Mouse (Mus musculus): ENCODE measurements around the gene Osbpl3. TPM values are rescaled to one million over a fixed set of nuclear protein-coding genes. Genes with fewer than 3 reads are reported as not detected.

Gene Osbpl3
- polyA plus RNA-seq, 1 experiment from 2014 or later = 9.7 TPM

GRCm38 (mm10) chr6:50322631-50323030, 133.4 kb downstream of the Osbpl3 start:
- Histone ChIP-seq H3K27ac (replicated peaks; ENCODE audit: low read depth, low read length) (peak overlapping the region; percentile 48), H3K4me2 (ENCODE audit: low read depth, low read length) (no peak overlapping the region), H3K9ac (ENCODE audit: low read depth, low read length) (no peak overlapping the region), H3K4me1 (ENCODE audit: control insufficient read depth, insufficient read depth, low read length) (0 out of 2 replicates have a peak, but pooled peaks cover 5% of the 10 kb centered on the region), H3K27me3 (replicated peaks; ENCODE audit: control insufficient read depth, insufficient read depth, low read length) (no peaks in the 10 kb centered on the region), H3K36me3 (ENCODE audit: control insufficient read depth, insufficient read depth, low read length) (0 out of 2 replicates have a peak, but pooled peaks cover 11% of the 10 kb centered on the region), H3K9me3 (ENCODE audit: control insufficient read depth, low read length) (no peaks in the 10 kb centered on the region), H3K4me3 (ENCODE audit: low read depth, low read length) (no peak overlapping the region)
- no peak for ATAC-seq (ENCODE audit: low read depth)
- WGBS = 40% methylated on average over 9 of the region's 9 CpGs
- no peak for DNase-seq (ENCODE audit: low spot score)

- ATAC-seq (ENCODE audit: low read depth) = no peak
- H3K27ac ChIP-seq (replicated peaks; ENCODE audit: low read depth, low read length) = no peak overlapping the region
- DNase-seq (ENCODE audit: low spot score) = no peak
- 0 out of 2 replicates have a peak, but pooled peaks cover 5% of the 10 kb centered on the region for H3K4me1 ChIP-seq (ENCODE audit: control insufficient read depth, insufficient read depth, low read length)
- 0 out of 2 replicates have a peak, but pooled peaks cover 7% of the 10 kb centered on the region for H3K36me3 ChIP-seq (ENCODE audit: control insufficient read depth, insufficient read depth, low read length)
- H3K27me3 ChIP-seq (replicated peaks; ENCODE audit: control insufficient read depth, insufficient read depth, low read length) = no peaks in the 10 kb centered on the region
- H3K9me3 ChIP-seq (ENCODE audit: control insufficient read depth, low read length) = no peaks in the 10 kb centered on the region
- 73% methylated on average over 6 of the region's 6 CpGs for WGBS
- H3K9ac ChIP-seq (ENCODE audit: low read depth, low read length) = no peak overlapping the region
- H3K4me2 ChIP-seq (ENCODE audit: low read depth, low read length) = no peak overlapping the region
- no peak overlapping the region for H3K4me3 ChIP-seq (ENCODE audit: low read depth, low read length)
These were observed 134.3 kb downstream of the Osbpl3 start for GRCm38 (mm10) chr6:50321739-50322138.

- WGBS = 72% methylated on average over 7 of the region's 7 CpGs
- ATAC-seq (ENCODE audit: low read depth) (no peak), DNase-seq (ENCODE audit: low spot score) (no peak)
These were observed 137.3 kb downstream of the Osbpl3 start for GRCm38 (mm10) chr6:50318590-50319172.

GRCm38 (mm10) chr6:50318150-50318549, 137.9 kb downstream of the Osbpl3 start:
- no peak overlapping the region for H3K9ac ChIP-seq (ENCODE audit: low read depth, low read length)
- ATAC-seq (ENCODE audit: low read depth) = no peak
- H3K9me3 ChIP-seq (ENCODE audit: control insufficient read depth, low read length) = no peaks in the 10 kb centered on the region
- no peak overlapping the region for H3K4me2 ChIP-seq (ENCODE audit: low read depth, low read length)
- 0 out of 2 replicates have a peak, but pooled peaks cover 5% of the 10 kb centered on the region for H3K4me1 ChIP-seq (ENCODE audit: control insufficient read depth, insufficient read depth, low read length)
- DNase-seq (ENCODE audit: low spot score) = no peak
- no peak overlapping the region for H3K27ac ChIP-seq (replicated peaks; ENCODE audit: low read depth, low read length)
- H3K36me3 ChIP-seq (ENCODE audit: control insufficient read depth, insufficient read depth, low read length) = 0 out of 2 replicates have a peak, but pooled peaks cover 5% of the 10 kb centered on the region
- WGBS = 62% methylated on average over 2 of the region's 2 CpGs
- H3K27me3 ChIP-seq (replicated peaks; ENCODE audit: control insufficient read depth, insufficient read depth, low read length) = no peaks in the 10 kb centered on the region
- no peak overlapping the region for H3K4me3 ChIP-seq (ENCODE audit: low read depth, low read length)

More at GRCm38 (mm10) chr6:50318590-50319172, 137.3 kb downstream of the Osbpl3 start:
- H3K36me3 ChIP-seq (ENCODE audit: control insufficient read depth, insufficient read depth, low read length) = 0 out of 2 replicates have a peak, but pooled peaks cover 5% of the 10 kb centered on the region
- H3K4me1 ChIP-seq (ENCODE audit: control insufficient read depth, insufficient read depth, low read length) = 0 out of 2 replicates have a peak, but pooled peaks cover 5% of the 10 kb centered on the region
- H3K27me3 ChIP-seq (replicated peaks; ENCODE audit: control insufficient read depth, insufficient read depth, low read length) = no peaks in the 10 kb centered on the region
- no peak overlapping the region for H3K9ac ChIP-seq (ENCODE audit: low read depth, low read length)
- no peaks in the 10 kb centered on the region for H3K9me3 ChIP-seq (ENCODE audit: control insufficient read depth, low read length)
- H3K4me3 ChIP-seq (ENCODE audit: low read depth, low read length) = no peak overlapping the region
- no peak overlapping the region for H3K4me2 ChIP-seq (ENCODE audit: low read depth, low read length)
- no peak overlapping the region for H3K27ac ChIP-seq (replicated peaks; ENCODE audit: low read depth, low read length)

GRCm38 (mm10) chr6:50316795-50317505, 139.1 kb downstream of the Osbpl3 start:
- H3K9me3 ChIP-seq (ENCODE audit: control insufficient read depth, low read length) = no peaks in the 10 kb centered on the region
- 95% methylated on average over 7 of the region's 7 CpGs for WGBS

GRCm38 (mm10) chr6:50314406-50315071, 141.5 kb downstream of the Osbpl3 start:
- no peaks in the 10 kb centered on the region for H3K4me1 ChIP-seq (ENCODE audit: control insufficient read depth, insufficient read depth, low read length)
- H3K4me2 ChIP-seq (ENCODE audit: low read depth, low read length) = no peak overlapping the region
- H3K27ac ChIP-seq (replicated peaks; ENCODE audit: low read depth, low read length) = no peak overlapping the region
- WGBS = 63% methylated on average over 12 of the region's 12 CpGs
- no peaks in the 10 kb centered on the region for H3K27me3 ChIP-seq (replicated peaks; ENCODE audit: control insufficient read depth, insufficient read depth, low read length)
- no peaks in the 10 kb centered on the region for H3K9me3 ChIP-seq (ENCODE audit: control insufficient read depth, low read length)
- peak; percentile 45; the same call in 1 of the 2 replicates for ATAC-seq (ENCODE audit: low read depth)
- no peak overlapping the region for H3K4me3 ChIP-seq (ENCODE audit: low read depth, low read length)
- H3K36me3 ChIP-seq (ENCODE audit: control insufficient read depth, insufficient read depth, low read length) = no peaks in the 10 kb centered on the region
- DNase-seq (ENCODE audit: low spot score) = peak; percentile 30
- H3K9ac ChIP-seq (ENCODE audit: low read depth, low read length) = no peak overlapping the region

More at GRCm38 (mm10) chr6:50316795-50317505, 139.1 kb downstream of the Osbpl3 start:
- H3K9ac ChIP-seq (ENCODE audit: low read depth, low read length) = no peak overlapping the region
- 0 out of 2 replicates have a peak, but pooled peaks cover 5% of the 10 kb centered on the region for H3K36me3 ChIP-seq (ENCODE audit: control insufficient read depth, insufficient read depth, low read length)
- no peak overlapping the region for H3K4me2 ChIP-seq (ENCODE audit: low read depth, low read length)
- no peak overlapping the region for H3K4me3 ChIP-seq (ENCODE audit: low read depth, low read length)
- ATAC-seq (ENCODE audit: low read depth) (no peak), DNase-seq (ENCODE audit: low spot score) (no peak)
- H3K27ac ChIP-seq (replicated peaks; ENCODE audit: low read depth, low read length) = no peak overlapping the region
- no peaks in the 10 kb centered on the region for H3K4me1 ChIP-seq (ENCODE audit: control insufficient read depth, insufficient read depth, low read length)
- H3K27me3 ChIP-seq (replicated peaks; ENCODE audit: control insufficient read depth, insufficient read depth, low read length) = no peaks in the 10 kb centered on the region

GRCm38 (mm10) chr6:50312647-50313046, 143.4 kb downstream of the Osbpl3 start:
- no peaks in the 10 kb centered on the region for H3K4me1 ChIP-seq (ENCODE audit: control insufficient read depth, insufficient read depth, low read length)
- peak; percentile 85 for DNase-seq (ENCODE audit: low spot score)
- 39% methylated on average over 4 of the region's 4 CpGs for WGBS

GRCm38 (mm10) chr6:50309019-50309418, 147.0 kb downstream of the Osbpl3 start:
- WGBS = 24% methylated on average over 6 of the region's 6 CpGs
- Histone ChIP-seq H3K4me3 (ENCODE audit: low read depth, low read length) (no peak overlapping the region), H3K27ac (replicated peaks; ENCODE audit: low read depth, low read length) (no peak overlapping the region), H3K9me3 (ENCODE audit: control insufficient read depth, low read length) (no peaks in the 10 kb centered on the region), H3K27me3 (replicated peaks; ENCODE audit: control insufficient read depth, insufficient read depth, low read length) (no peaks in the 10 kb centered on the region), H3K4me1 (ENCODE audit: control insufficient read depth, insufficient read depth, low read length) (no peaks in the 10 kb centered on the region), H3K36me3 (ENCODE audit: control insufficient read depth, insufficient read depth, low read length) (no peaks in the 10 kb centered on the region), H3K4me2 (ENCODE audit: low read depth, low read length) (no peak overlapping the region), H3K9ac (ENCODE audit: low read depth, low read length) (no peak overlapping the region)
- DNase-seq (ENCODE audit: low spot score) = peak; percentile 67
- ATAC-seq (ENCODE audit: low read depth) = peak; percentile 34; the same call in 1 of the 2 replicates

More at GRCm38 (mm10) chr6:50312647-50313046, 143.4 kb downstream of the Osbpl3 start:
- H3K9me3 ChIP-seq (ENCODE audit: control insufficient read depth, low read length) = no peaks in the 10 kb centered on the region
- ATAC-seq (ENCODE audit: low read depth) = peak; percentile 89
- H3K36me3 ChIP-seq (ENCODE audit: control insufficient read depth, insufficient read depth, low read length) = no peaks in the 10 kb centered on the region
- H3K9ac ChIP-seq (ENCODE audit: low read depth, low read length) = no peak overlapping the region
- no peaks in the 10 kb centered on the region for H3K27me3 ChIP-seq (replicated peaks; ENCODE audit: control insufficient read depth, insufficient read depth, low read length)
- H3K4me3 ChIP-seq (ENCODE audit: low read depth, low read length) = no peak overlapping the region
- no peak overlapping the region for H3K27ac ChIP-seq (replicated peaks; ENCODE audit: low read depth, low read length)
- H3K4me2 ChIP-seq (ENCODE audit: low read depth, low read length) = no peak overlapping the region
